Mouse (Mus musculus): ENCODE measurements around the gene Igsf8.

Gene Igsf8

GRCm38 (mm10) chr1:172289617-172289946 is 28.1 kb downstream of the Igsf8 start:
- TF ChIP-seq GATA4 (IDR thresholded peaks at IDR 0.05; ENCODE audit: insufficient replicate concordance, low read length): no peak

GRCm38 (mm10) chr1:172292880-172293279 is 31.4 kb downstream of the Igsf8 start:
- TF ChIP-seq GATA4 (IDR thresholded peaks at IDR 0.05; ENCODE audit: insufficient replicate concordance, low read length): no peak

- no peak for TF ChIP-seq GATA4 (IDR thresholded peaks at IDR 0.05; ENCODE audit: insufficient replicate concordance, low read length)
These were observed 32.0 kb downstream of the Igsf8 start for GRCm38 (mm10) chr1:172293449-172293848.

GRCm38 (mm10) chr1:172295751-172296197 is 34.3 kb downstream of the Igsf8 start:
- TF ChIP-seq GATA4 (IDR thresholded peaks at IDR 0.05; ENCODE audit: insufficient replicate concordance, low read length): no peak

- TF ChIP-seq GATA4 (IDR thresholded peaks at IDR 0.05; ENCODE audit: insufficient replicate concordance, low read length): no peak
These were observed 35.5 kb downstream of the Igsf8 start for GRCm38 (mm10) chr1:172296816-172297510.

- TF ChIP-seq GATA4 (IDR thresholded peaks at IDR 0.05; ENCODE audit: insufficient replicate concordance, low read length): no peak
These were observed 36.4 kb downstream of the Igsf8 start, which contains the start of gene Atp1a2 for GRCm38 (mm10) chr1:172297611-172298537. Gene Atp1a2, minus strand, starts transcription at chr1:172298064.

- TF ChIP-seq GATA4 (IDR thresholded peaks at IDR 0.05; ENCODE audit: insufficient replicate concordance, low read length): no peak
These were observed 38.1 kb downstream of the Igsf8 start for GRCm38 (mm10) chr1:172299528-172299927.

- no peak for TF ChIP-seq GATA4 (IDR thresholded peaks at IDR 0.05; ENCODE audit: insufficient replicate concordance, low read length)
These were observed 38.8 kb downstream of the Igsf8 start for GRCm38 (mm10) chr1:172300247-172300646.

- no peak for TF ChIP-seq GATA4 (IDR thresholded peaks at IDR 0.05; ENCODE audit: insufficient replicate concordance, low read length)
These were observed 39.7 kb downstream of the Igsf8 start for GRCm38 (mm10) chr1:172301180-172301579.

GRCm38 (mm10) chr1:172302311-172302710 is 40.9 kb downstream of the Igsf8 start:
- no peak for TF ChIP-seq GATA4 (IDR thresholded peaks at IDR 0.05; ENCODE audit: insufficient replicate concordance, low read length)

GRCm38 (mm10) chr1:172302851-172303250 is 41.4 kb downstream of the Igsf8 start:
- no peak for TF ChIP-seq GATA4 (IDR thresholded peaks at IDR 0.05; ENCODE audit: insufficient replicate concordance, low read length)

- no peak for TF ChIP-seq GATA4 (IDR thresholded peaks at IDR 0.05; ENCODE audit: insufficient replicate concordance, low read length)
These were observed 43.0 kb downstream of the Igsf8 start for GRCm38 (mm10) chr1:172304443-172304842.

- no peak for TF ChIP-seq GATA4 (IDR thresholded peaks at IDR 0.05; ENCODE audit: insufficient replicate concordance, low read length)
These were observed 43.7 kb downstream of the Igsf8 start for GRCm38 (mm10) chr1:172305153-172305552.

GRCm38 (mm10) chr1:172305635-172306034 is 44.2 kb downstream of the Igsf8 start:
- no peak for TF ChIP-seq GATA4 (IDR thresholded peaks at IDR 0.05; ENCODE audit: insufficient replicate concordance, low read length)

GRCm38 (mm10) chr1:172306196-172306595 is 44.8 kb downstream of the Igsf8 start:
- no peak for TF ChIP-seq GATA4 (IDR thresholded peaks at IDR 0.05; ENCODE audit: insufficient replicate concordance, low read length)

- no peak for TF ChIP-seq GATA4 (IDR thresholded peaks at IDR 0.05; ENCODE audit: insufficient replicate concordance, low read length)
These were observed 45.4 kb downstream of the Igsf8 start for GRCm38 (mm10) chr1:172306885-172307284.
